In the genomic region with DNA sequence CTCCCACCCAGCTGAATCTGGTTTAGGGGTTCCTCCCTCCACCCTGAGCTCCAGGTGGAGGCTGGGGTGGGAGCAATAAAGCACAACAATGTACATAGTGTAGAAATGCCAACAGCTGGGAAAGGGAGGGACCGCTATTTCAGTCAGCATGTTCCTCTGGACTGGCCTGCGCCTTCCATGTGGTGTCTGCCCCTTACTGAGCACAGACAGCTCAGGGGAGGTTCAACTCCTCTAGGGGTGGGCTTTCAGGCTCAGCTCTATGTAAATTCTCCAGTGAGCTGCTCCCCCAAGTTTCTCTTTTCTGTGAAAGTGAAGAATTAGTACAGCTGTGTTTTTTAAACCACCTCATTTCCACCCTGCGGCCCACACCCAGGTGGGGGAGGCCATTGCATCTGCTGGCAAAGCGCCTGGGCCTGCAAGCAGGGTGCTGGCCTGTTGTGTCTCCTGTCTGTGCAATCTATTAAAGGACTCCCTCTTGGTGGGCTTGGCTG, we compare ENCODE assay signal across 8 mouse cellular contexts. TPM values are rescaled to one million over a fixed set of nuclear protein-coding genes. Genes with fewer than 3 reads are reported as not detected.
DNase-seq lines count a peak whose midpoint lies in the region; ATAC-seq and TF ChIP-seq lines count a peak whose summit lies in the region.

No protein-coding gene starts in this region.

- H3K27me3 ChIP-seq in lung, embryonic 14.5 days (ENCODE audit: insufficient read depth, low read length): no peaks in the 10 kb centered on the region
- no peaks in the 10 kb centered on the region for H3K27me3 ChIP-seq in neural tube, embryonic 14.5 days (ENCODE audit: control insufficient read depth, insufficient read depth, low read length)

- ATAC-seq in lung, embryonic 14.5 days (ENCODE audit: insufficient read depth): peak; percentile 40
- ATAC-seq in neural tube, embryonic 14.5 days (ENCODE audit: low read depth): no peak

- H3K4me1 ChIP-seq in lung, embryonic 14.5 days (ENCODE audit: insufficient read depth): peaks cover 9% of the 10 kb centered on the region
- no peaks in the 10 kb centered on the region; the same call in 1 of the 2 replicates for H3K4me1 ChIP-seq in neural tube, embryonic 14.5 days (ENCODE audit: control insufficient read depth, insufficient read depth, low read length)

- no peak overlapping the region for H3K4me2 ChIP-seq in lung, embryonic 14.5 days
- no peak overlapping the region for H3K4me2 ChIP-seq in neural tube, embryonic 14.5 days (ENCODE audit: low read depth, low read length)

- TF ChIP-seq CTCF in lung, embryonic 14.5 days (IDR thresholded peaks at IDR 0.05; ENCODE audit: low read depth): no peak

- H3K36me3 ChIP-seq in lung, embryonic 14.5 days (ENCODE audit: insufficient read depth): peaks cover 55% of the 10 kb centered on the region
- H3K36me3 ChIP-seq in neural tube, embryonic 14.5 days (ENCODE audit: control insufficient read depth, insufficient read depth, low read length): peaks cover 52% of the 10 kb centered on the region

- no peak overlapping the region for H3K4me3 ChIP-seq in lung, embryonic 14.5 days (ENCODE audit: low read depth, low read length)
- H3K4me3 ChIP-seq in neural tube, embryonic 14.5 days (ENCODE audit: low read depth, low read length): no peak overlapping the region

- WGBS in lung, embryonic 14.5 days: 62% methylated on average over 4 of the region's 4 CpGs
- WGBS in neural tube, embryonic 14.5 days: 76% methylated on average over 4 of the region's 4 CpGs

- no peak overlapping the region for H3K9ac ChIP-seq in lung, embryonic 14.5 days
- no peak overlapping the region for H3K9ac ChIP-seq in neural tube, embryonic 14.5 days (replicated peaks; ENCODE audit: low read depth, low read length)

- DNase-seq in lung, embryonic 14.5 days: no peak
- DNase-seq in lung, postnatal 36 days: no peak
- peak; percentile 40 to 58 for DNase-seq in cerebellum, postnatal 25 days
- peak; percentile 57 to 66 for DNase-seq in heart, adult 9 months (ENCODE audit: low spot score in 2 of 2)
- peak; percentile 54 to 58 for DNase-seq in kidney, adult 8-10 months
- no peak for DNase-seq in layer of hippocampus, postnatal 25 days (ENCODE audit: extremely low spot score in 1 of 2, low spot score in 1 of 2)
- no peak for DNase-seq in spleen, postnatal 14 days (ENCODE audit: low spot score in 2 of 2)

- H3K27ac ChIP-seq in lung, embryonic 14.5 days (ENCODE audit: low read depth): peak overlapping the region; percentile 79
- H3K27ac ChIP-seq in neural tube, embryonic 14.5 days (ENCODE audit: low read depth, low read length): peak overlapping the region; percentile 55

- H3K9me3 ChIP-seq in lung, embryonic 14.5 days (ENCODE audit: low read depth, low read length): no peaks in the 10 kb centered on the region
- H3K9me3 ChIP-seq in neural tube, embryonic 14.5 days (ENCODE audit: control insufficient read depth, low read length): no peaks in the 10 kb centered on the region

RNA-seq across cellular contexts. Expression of gene Ppia, which starts 9.6 kb away (rescaled TPM):
- polyA plus RNA-seq in lung, embryonic 14.5 days (2014; fragmentation: Nextera tagmentation; extraction: Ambion mirVana): 6,177 and 6,257 TPM in 2 replicates
- polyA plus RNA-seq in neural tube, embryonic 14.5 days (2014; fragmentation: Nextera tagmentation; extraction: Ambion mirVana): 4,020 and 4,257 TPM in 2 replicates
- 1,000 to 10,000 TPM; 1,673 to 1,893 TPM for total RNA-seq in layer of hippocampus, postnatal 25 days (2021)

RNA-seq across cellular contexts. Expression of gene Zmiz2, which starts 16.8 kb away (rescaled TPM):
- polyA plus RNA-seq in lung, embryonic 14.5 days (2014; fragmentation: Nextera tagmentation; extraction: Ambion mirVana): 11.8 and 12.9 TPM in 2 replicates
- polyA plus RNA-seq in neural tube, embryonic 14.5 days (2014; fragmentation: Nextera tagmentation; extraction: Ambion mirVana): 31.4 and 32.8 TPM in 2 replicates
- 100 to 1,000 TPM; 165 to 189 TPM for total RNA-seq in layer of hippocampus, postnatal 25 days (2021)

RNA-seq across cellular contexts. Expression of gene H2afv, which starts 38.6 kb away (rescaled TPM):
- polyA plus RNA-seq in lung, embryonic 14.5 days (2014; fragmentation: Nextera tagmentation; extraction: Ambion mirVana): 562 and 581 TPM in 2 replicates
- polyA plus RNA-seq in neural tube, embryonic 14.5 days (2014; fragmentation: Nextera tagmentation; extraction: Ambion mirVana): 188 and 234 TPM in 2 replicates
- total RNA-seq in layer of hippocampus, postnatal 25 days (2021): 10 to 100 TPM; 40.9 to 42.0 TPM

Comparison
In these comparisons a context has a peak if more than half of its experiments do, and no peak if none do; other contexts are left out.
1. DNase-seq: peak in cerebellum, postnatal 25 days (2 of 2), heart, adult 9 months (2 of 2) and kidney, adult 8-10 months (2 of 2); none in lung, embryonic 14.5 days (single experiment), lung, postnatal 36 days (single experiment), layer of hippocampus, postnatal 25 days (0 of 2) and spleen, postnatal 14 days (0 of 2).